Mouse (Mus musculus) T-helper 2 cell (primary cell): ENCODE measurements around the gene Spint5.
"Not testable (repeated sequence)": the region's sequence is repeated elsewhere in the genome, so short reads cannot be mapped to it uniquely, and the experiment has no call there.

Source experiments
- in situ Hi-C: fragments of 300-600 bp; cut with MboI, MseI; formaldehyde crosslinking; loops from one replicate; pipeline ENCODE4 v1.15.1; 2025; ENCODE audit warnings: high pct_unique_total_duplicates

Gene Spint5

GRCm38 (mm10) chr2:164715005-164715404 lies at the start of gene Spint5:
Gene Spint5 (plus strand): TSS chr2:164715305.
- in situ Hi-C loops: no loop called here

DNA sequence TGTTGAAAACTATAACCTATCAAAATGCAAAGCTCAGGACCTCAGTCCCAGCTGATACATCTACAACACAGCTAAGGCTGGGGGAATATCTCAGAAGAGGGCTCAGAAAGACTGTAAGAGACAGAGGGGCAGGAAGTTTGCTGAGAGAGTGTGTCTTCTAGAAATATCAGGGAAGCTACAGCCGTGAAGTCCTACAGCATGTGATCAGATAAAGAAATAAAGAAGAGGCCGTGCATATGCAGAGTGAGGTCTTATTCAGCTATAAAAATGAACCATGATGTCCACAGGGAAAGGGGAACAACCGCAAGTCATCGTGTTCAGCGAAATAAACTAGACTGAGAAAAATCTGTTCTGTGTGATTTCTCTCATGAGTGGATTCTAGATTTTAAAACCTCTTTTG lies 44.8 kb upstream of the Spint5 start:
- in situ Hi-C loops: no loop called here

DNA sequence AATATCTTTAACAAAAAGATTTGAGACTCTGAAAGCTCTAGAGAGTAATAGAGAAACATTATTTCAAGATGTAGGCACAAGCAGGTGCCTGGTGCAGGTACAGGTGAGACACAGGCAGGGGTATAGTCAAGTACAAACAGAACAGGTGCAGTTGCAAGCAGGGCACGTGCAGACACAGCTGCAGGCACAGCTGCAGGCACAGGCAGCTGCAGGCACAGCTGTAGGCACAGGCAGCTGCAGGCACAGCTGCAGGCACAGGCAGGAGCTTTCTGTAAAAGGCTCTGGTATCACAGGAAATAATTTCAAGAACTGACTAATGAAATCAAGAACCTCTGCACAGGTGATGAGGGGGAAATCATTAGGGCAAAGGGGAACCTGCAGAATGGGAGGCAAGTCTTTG lies 44.2 kb upstream of the Spint5 start:
- in situ Hi-C loops: no loop called here

DNA sequence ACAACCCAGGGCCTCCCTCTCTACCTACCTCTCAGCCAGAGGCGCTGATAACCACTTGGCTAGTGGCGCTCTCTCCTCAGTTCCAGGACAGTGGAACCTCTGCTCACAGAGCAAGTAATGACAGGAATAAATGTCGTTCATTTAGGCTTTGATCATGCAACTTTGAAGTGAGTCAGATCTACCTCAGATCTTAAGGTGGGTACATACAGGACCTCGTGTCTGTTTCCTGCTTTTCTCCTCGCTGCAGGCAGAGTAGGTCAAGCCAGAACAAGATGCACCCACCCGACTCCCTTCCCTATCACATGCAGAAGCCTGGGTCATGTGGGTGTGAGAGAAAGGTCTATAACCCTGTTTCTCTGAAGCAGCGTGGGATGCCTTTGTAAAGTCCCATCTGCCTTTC lies 41.1 kb upstream of the Spint5 start, which contains the start of gene Wfdc11:
Wfdc11 (minus strand) TSS at position 101 of the 400 bp plus-strand sequence.
- in situ Hi-C loops: no loop called here

GRCm38 (mm10) chr2:164676103-164676502 lies 39.0 kb upstream of the Spint5 start:
- in situ Hi-C loops: no loop called here

GRCm38 (mm10) chr2:164676916-164677685 lies 38.0 kb upstream of the Spint5 start:
- in situ Hi-C loops: no loop called here

GRCm38 (mm10) chr2:164678848-164679625 lies 36.1 kb upstream of the Spint5 start:
- in situ Hi-C loops: no loop called here

GRCm38 (mm10) chr2:164679906-164680305 lies 35.2 kb upstream of the Spint5 start:
- in situ Hi-C loops: no loop called here

DNA sequence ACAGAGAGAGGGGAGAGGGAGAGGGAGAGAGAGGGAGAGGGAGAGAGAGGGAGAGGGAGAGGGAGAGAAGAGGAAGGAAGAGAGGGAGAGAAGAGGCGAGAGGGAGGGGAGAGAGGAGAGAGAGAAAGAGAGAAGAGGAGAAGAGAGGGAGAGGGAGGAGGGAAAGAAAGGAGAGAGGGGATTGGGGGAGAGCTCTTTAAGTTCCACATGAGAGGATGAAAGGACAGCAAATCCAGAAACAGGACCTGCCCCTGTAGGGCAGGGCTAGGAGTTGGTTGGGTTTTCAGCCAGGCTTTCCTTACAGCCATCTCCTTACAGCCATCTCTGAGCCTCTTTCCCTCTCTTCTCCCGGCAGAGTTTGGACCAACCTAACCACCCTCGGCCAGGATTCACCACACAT lies 30.3 kb upstream of the Spint5 start, which contains the start of gene Wfdc13:
Wfdc13 (plus strand) TSS at position 301 of the 400 bp plus-strand sequence.
- in situ Hi-C loops: no loop called here

DNA sequence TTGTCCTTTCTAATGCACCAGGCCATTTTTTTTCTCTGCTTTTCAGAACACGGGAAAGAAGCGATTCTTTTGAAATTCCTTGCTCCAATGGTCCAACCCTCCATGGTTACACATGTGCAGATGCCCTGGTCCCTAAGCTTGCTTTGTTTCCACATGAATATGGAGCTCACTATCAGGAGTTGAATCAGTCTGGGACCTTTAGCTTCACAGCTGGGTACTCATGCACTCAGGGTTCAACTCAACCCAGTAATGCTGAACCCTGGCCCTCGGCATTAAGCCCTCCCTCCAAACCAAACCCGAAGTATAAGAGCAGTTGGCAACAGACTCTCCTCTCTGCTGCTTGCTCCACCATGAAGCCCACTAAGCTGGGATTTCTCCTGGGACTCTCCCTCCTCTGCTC lies 16.9 kb upstream of the Spint5 start, which contains the start of gene Spint4:
Spint4 (plus strand) TSS at position 301 of the 400 bp plus-strand sequence.
- in situ Hi-C loops: no loop called here

DNA sequence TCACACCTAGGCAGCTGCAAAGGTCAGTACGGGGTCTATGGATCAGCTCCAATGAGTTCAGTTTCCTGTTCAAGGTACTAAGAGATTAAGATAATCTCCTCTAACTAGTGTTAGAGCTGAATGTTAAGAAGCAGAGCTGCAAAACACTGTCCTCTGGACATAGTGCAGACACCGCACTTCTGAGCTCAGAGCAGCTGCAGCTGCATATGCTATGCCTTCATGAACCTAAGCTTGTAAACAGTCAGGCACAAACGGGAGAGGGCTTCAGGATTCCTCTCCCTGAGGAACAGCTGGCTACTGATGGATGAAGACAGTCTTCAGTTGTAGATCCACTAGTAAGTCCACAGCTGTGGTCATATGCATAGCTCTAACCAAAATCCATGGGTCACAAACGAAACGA lies 14.1 kb upstream of the Spint5 start:
- in situ Hi-C loops: no loop called here

DNA sequence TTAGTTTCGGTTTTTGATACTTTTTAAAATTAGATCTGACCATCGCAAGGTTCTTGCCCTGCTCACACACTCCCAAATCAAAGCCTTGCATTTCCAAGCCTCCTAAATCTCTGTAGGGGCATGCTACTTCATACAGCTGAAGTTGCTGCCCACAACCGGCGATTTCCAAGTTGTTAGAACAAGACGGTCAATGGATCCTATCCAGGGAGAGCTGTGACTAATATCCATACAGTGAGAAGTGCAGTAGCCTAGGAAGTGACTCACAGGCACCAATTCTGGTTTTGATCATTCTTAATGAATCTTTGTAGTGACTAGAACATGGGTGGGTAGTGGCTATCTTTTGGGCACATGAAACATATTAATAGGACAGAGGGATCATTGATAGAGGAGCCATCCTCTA lies 13.3 kb upstream of the Spint5 start:
- in situ Hi-C loops: no loop called here

GRCm38 (mm10) chr2:164704235-164704634 lies 10.9 kb upstream of the Spint5 start:
- in situ Hi-C loops: no loop called here

- in situ Hi-C loops: no loop called here
Observed at GRCm38 (mm10) chr2:164705328-164705727, 9.8 kb upstream of the Spint5 start.

DNA sequence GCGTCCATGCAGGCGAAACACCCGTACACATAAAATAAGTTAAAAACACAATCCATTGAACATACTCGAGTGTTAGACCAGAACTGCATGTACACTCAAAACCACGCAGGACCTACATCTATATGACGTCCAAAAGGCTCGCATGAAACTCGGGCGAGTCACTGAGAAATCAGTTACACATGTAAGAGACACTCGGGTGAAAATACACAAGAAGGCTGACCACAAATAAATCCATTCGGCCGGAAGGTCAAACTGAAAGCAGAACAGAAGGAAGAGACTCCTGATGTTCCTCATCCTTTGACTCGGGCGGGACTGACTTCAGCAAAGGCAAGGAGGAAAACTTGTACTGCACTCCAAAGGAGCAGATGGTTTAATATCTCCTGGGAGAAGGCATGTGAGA lies 9.1 kb upstream of the Spint5 start:
- in situ Hi-C loops: no loop called here

GRCm38 (mm10) chr2:164716194-164716786 lies 1.2 kb downstream of the Spint5 start:
- in situ Hi-C loops: not testable (repeated sequence)

DNA sequence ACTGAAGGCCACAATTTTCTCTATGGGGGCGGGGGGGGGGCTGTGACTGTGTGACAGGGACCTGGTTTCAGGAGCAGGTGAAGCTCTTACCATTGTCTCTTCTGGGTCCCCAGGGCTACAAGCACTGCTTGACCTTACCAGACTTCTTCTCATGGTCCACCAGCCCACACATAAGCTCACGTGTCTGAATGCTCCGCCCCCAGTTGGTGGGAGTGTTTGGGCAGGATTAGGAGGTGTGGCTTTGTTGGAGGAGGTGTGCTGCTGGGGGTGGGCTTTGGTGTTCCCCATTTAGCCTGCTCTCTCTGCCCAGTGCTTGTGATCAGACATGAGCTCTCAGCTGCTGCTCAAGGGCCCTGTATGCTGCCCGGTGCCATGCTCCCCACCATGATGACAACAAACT lies 8.2 kb downstream of the Spint5 start:
- in situ Hi-C loops: loop anchor here (5.0 to 10.0 kb wide), 2 partner anchors 298 to 494 kb away; no protein-coding TSS in a partner anchor

DNA sequence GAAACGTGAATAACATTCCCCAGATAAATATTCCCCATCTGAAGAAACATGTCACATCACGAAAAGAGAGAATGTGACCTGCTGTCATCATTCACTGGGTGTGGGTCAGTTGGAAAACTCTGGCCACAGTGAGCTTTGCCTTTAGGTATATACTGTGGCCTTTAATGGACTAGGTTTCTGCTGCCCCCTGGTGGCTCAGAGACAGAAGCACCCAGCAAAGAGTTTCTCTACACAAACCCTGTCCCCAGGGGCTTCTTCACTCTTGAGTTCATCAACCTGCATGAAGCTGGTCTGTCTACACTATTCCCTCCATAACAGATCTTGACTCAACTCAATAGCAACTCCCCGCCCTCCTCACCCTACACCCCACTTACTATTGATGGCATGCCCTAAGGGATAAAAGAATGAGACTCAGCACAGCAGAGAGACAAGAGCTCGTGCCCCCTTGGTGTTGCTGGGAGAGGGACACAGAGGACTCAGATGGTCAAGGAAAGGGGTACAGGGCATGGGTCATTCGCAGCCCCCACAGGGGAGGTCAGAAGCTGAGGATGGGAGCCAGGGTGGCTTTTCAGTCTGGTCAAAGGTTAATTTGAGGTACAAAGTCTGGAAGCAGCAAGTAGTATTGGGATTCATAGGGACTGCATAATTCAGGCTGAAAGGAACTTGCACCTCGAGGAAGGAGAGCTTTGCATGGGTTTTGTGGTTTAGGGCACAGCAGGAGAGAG lies 11.0 kb downstream of the Spint5 start:
- in situ Hi-C loops: loop anchor here (10.0 kb wide), 1 partner anchor 301 kb away; no protein-coding TSS in a partner anchor

GRCm38 (mm10) chr2:164731719-164732118 lies 16.6 kb downstream of the Spint5 start:
- in situ Hi-C loops: no loop called here

GRCm38 (mm10) chr2:164733259-164733658 lies 18.2 kb downstream of the Spint5 start:
- in situ Hi-C loops: no loop called here

DNA sequence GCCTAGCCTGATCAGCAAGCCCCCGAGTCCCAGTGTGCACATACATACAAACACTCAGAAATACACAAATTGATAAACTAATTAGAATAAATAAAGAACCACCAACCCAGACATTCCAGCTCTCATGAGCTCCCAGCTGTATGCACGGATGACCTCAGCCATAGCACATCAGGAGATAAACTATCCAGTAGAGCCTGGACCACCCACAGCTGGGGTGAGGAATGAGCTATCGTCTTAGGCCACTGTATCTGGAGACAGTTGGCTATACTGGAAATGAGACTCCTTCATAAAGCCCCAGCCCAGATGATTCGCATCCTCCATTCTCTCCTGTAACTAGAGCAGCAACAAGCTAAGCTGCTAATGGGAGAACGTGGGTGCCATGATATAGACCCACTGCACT lies 19.7 kb downstream of the Spint5 start:
- in situ Hi-C loops: no loop called here
